Mouse (Mus musculus) kidney, postnatal 0 days (tissue): Measurements from ENCODE around the gene Gm17651. TPM values are rescaled to one million over a fixed set of nuclear protein-coding genes. Genes with fewer than 3 reads are reported as not detected.

Experiments used
- ATAC-seq: fragments of 200-750 bp; cut with Nextera tagmentation; replicated peaks from 2 replicates; pipeline ENCODE4 v1.8.0; 2017; ENCODE audit warnings: low read depth, moderate number of reproducible peaks, moderate TSS enrichment, moderate library complexity; ENCODE audit not compliant: low FRiP score
- DNase-seq: peaks from one replicate; pipeline ENCODE4 v3.0.0-alpha.2; 2016; ENCODE audit warnings: low spot score
- H3K27ac ChIP-seq: fragments of 300-500 bp; sonication (generic); 2 replicates; pipeline ENCODE4 v1.5.1; 2014; ENCODE audit warnings: mild to moderate bottlenecking
- H3K27me3 ChIP-seq: fragments of 300-500 bp; sonication (generic); 2 replicates; pipeline ENCODE4 v1.6.1; 2014; ENCODE audit warnings: low read length, mixed read lengths; ENCODE audit not compliant: insufficient read depth
- H3K36me3 ChIP-seq: fragments of 300-500 bp; sonication (generic); 2 replicates; pipeline ENCODE4 v1.6.1; 2014; ENCODE audit warnings: low read length, mixed read lengths; ENCODE audit not compliant: insufficient read depth
- H3K4me1 ChIP-seq: fragments of 300-500 bp; sonication (generic); replicated peaks from 2 replicates; pipeline ENCODE4 v1.6.1; 2014; ENCODE audit warnings: antibody characterized with exemption, low read length, mixed read lengths; ENCODE audit not compliant: insufficient read depth
- H3K4me2 ChIP-seq: fragments of 300-500 bp; sonication (generic); 2 replicates; pipeline ENCODE4 v1.6.1; 2014; ENCODE audit warnings: mild to moderate bottlenecking, low read length, moderate library complexity, mixed read lengths
- H3K4me3 ChIP-seq: fragments of 300-500 bp; sonication (generic); replicated peaks from 2 replicates; pipeline ENCODE4 v1.5.1; 2014; ENCODE audit warnings: low read depth, low read length
- H3K9ac ChIP-seq: fragments of 300-500 bp; sonication (generic); 2 replicates; pipeline ENCODE4 v1.6.1; 2014; ENCODE audit warnings: low read depth, low read length
- H3K9me3 ChIP-seq: fragments of 300-500 bp; sonication (generic); replicated peaks from 2 replicates; pipeline ENCODE4 v1.6.1; 2016; ENCODE audit warnings: low read length, inconsistent platforms, mixed read lengths
- CTCF ChIP-seq: IDR thresholded peaks from 2 replicates; pipeline ENCODE4 v1.5.1; 2016; ENCODE audit warnings: antibody characterized with exemption, low read depth, mild to moderate bottlenecking, moderate library complexity
- WGBS: fragments of 180-500 bp; shearing (Covaris S2); extraction: QIAGEN DNeasy Blood & Tissue Kit; methylation state at CpG from one replicate; pipeline ENCODE4 v1.1.7; 2014; 5-methylcytosine and 5-hydroxymethylcytosine counted together
- polyA plus RNA-seq: library from polyadenylated mRNA; unstranded; fragments of >200 nt; fragmentation: Nextera tagmentation; extraction: Ambion mirVana; gene quantifications from 2 replicates; pipeline ENCODE4 v1.2.1, GENCODE M21; 2015

Gene Gm17651
- not detected in 2 replicates for polyA plus RNA-seq

GRCm38 (mm10) chr3:97674644-97675110, at the start of gene Gm17651:
Gene Gm17651 (minus strand): TSS chr3:97674694.
- no peaks in the 10 kb centered on the region for H3K4me1 ChIP-seq
- no peak within 1 kb of the TSS for H3K4me2 ChIP-seq
- no peaks in the 10 kb centered on the region for H3K27me3 ChIP-seq
- ATAC-seq: no peak
- WGBS: 86% methylated on average over 7 of the region's 7 CpGs
- H3K9ac ChIP-seq: no peak within 1 kb of the TSS
- DNase-seq: no peak
- H3K4me3 ChIP-seq: no peak within 1 kb of the TSS
- no peaks in the 10 kb centered on the region for H3K9me3 ChIP-seq
- TF ChIP-seq CTCF: no peak
- H3K36me3 ChIP-seq: peaks cover 8% of the 10 kb centered on the region
- H3K27ac ChIP-seq: no peak within 1 kb of the TSS

- no peak overlapping the region for H3K4me2 ChIP-seq
- 88% methylated on average over 9 of the region's 9 CpGs for WGBS
- H3K36me3 ChIP-seq: no peaks in the 10 kb centered on the region
- H3K4me1 ChIP-seq: no peaks in the 10 kb centered on the region
- no peak overlapping the region for H3K9ac ChIP-seq
- no peak for TF ChIP-seq CTCF
- H3K9me3 ChIP-seq: no peaks in the 10 kb centered on the region
- DNase-seq (no peak), ATAC-seq (no peak)
- no peaks in the 10 kb centered on the region for H3K27me3 ChIP-seq
- no peak overlapping the region for H3K4me3 ChIP-seq
- H3K27ac ChIP-seq: no peak overlapping the region
Observed at GRCm38 (mm10) chr3:97719116-97719515, 44.6 kb upstream of the Gm17651 start.

GRCm38 (mm10) chr3:97715922-97716321, 41.4 kb upstream of the Gm17651 start:
- 74% methylated on average over 1 of the region's 1 CpGs for WGBS
- DNase-seq (no peak), ATAC-seq (no peak)
- no peak overlapping the region for H3K27ac ChIP-seq
- no peak overlapping the region for H3K4me3 ChIP-seq
- H3K4me2 ChIP-seq: no peak overlapping the region
- no peaks in the 10 kb centered on the region for H3K9me3 ChIP-seq
- TF ChIP-seq CTCF: peak; percentile 9; the same call in 1 of the 2 replicates
- H3K27me3 ChIP-seq: no peaks in the 10 kb centered on the region
- no peaks in the 10 kb centered on the region for H3K4me1 ChIP-seq
- H3K9ac ChIP-seq: no peak overlapping the region
- no peaks in the 10 kb centered on the region for H3K36me3 ChIP-seq

GRCm38 (mm10) chr3:97710881-97711280, 36.4 kb upstream of the Gm17651 start:
- no peak overlapping the region for H3K4me2 ChIP-seq
- H3K27ac ChIP-seq: no peak overlapping the region
- no peak overlapping the region for H3K4me3 ChIP-seq
- ATAC-seq: no peak
- H3K9me3 ChIP-seq: no peaks in the 10 kb centered on the region
- H3K27me3 ChIP-seq: no peaks in the 10 kb centered on the region
- no peak for TF ChIP-seq CTCF
- 60% methylated on average over 5 of the region's 5 CpGs for WGBS
- no peak for DNase-seq
- H3K4me1 ChIP-seq: no peaks in the 10 kb centered on the region
- H3K36me3 ChIP-seq: no peaks in the 10 kb centered on the region
- no peak overlapping the region for H3K9ac ChIP-seq

DNA sequence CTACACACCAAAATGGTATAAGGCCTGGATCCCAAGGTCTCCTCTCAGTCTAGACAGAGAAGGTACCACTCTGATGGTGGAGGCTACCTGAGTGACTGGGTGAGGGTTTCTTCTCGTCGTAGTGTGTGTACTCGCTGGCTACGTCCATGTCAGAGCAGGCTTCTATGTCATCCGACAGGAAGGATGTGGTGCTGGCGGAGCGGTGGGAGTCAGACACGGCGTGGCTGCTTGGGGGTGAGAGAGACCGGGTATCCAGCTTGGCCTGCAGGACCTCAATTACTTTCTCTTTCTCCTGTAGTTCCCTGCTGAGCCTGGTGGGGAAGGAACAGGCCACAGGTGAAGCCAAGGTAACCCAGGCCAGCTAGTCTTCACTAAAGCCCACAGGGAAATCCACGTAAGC, 35.6 kb upstream of the Gm17651 start:
- Histone ChIP-seq H3K36me3 (no peaks in the 10 kb centered on the region), H3K9ac (no peak overlapping the region), H3K27ac (no peak overlapping the region), H3K9me3 (no peaks in the 10 kb centered on the region), H3K27me3 (no peaks in the 10 kb centered on the region), H3K4me2 (no peak overlapping the region), H3K4me3 (no peak overlapping the region), H3K4me1 (no peaks in the 10 kb centered on the region)
- no peak for ATAC-seq
- no peak for TF ChIP-seq CTCF
- 87% methylated on average over 11 of the region's 11 CpGs for WGBS
- DNase-seq: no peak

- H3K27me3 ChIP-seq: no peaks in the 10 kb centered on the region
- no peaks in the 10 kb centered on the region for H3K9me3 ChIP-seq
- no peak for DNase-seq
- TF ChIP-seq CTCF: no peak
- no peak overlapping the region for H3K4me2 ChIP-seq
- WGBS: 82% methylated on average over 4 of the region's 4 CpGs
- H3K9ac ChIP-seq: no peak overlapping the region
- ATAC-seq: no peak
- no peak overlapping the region for H3K4me3 ChIP-seq
- H3K36me3 ChIP-seq: no peaks in the 10 kb centered on the region
- no peaks in the 10 kb centered on the region for H3K4me1 ChIP-seq
- H3K27ac ChIP-seq: no peak overlapping the region
Observed at GRCm38 (mm10) chr3:97706561-97706960, 32.1 kb upstream of the Gm17651 start.

GRCm38 (mm10) chr3:97705508-97705907, 31.0 kb upstream of the Gm17651 start:
- no peak for ATAC-seq
- 88% methylated on average over 3 of the region's 3 CpGs for WGBS

More at GRCm38 (mm10) chr3:97705508-97705907, 31.0 kb upstream of the Gm17651 start:
- H3K9me3 ChIP-seq: no peaks in the 10 kb centered on the region
- no peak overlapping the region for H3K9ac ChIP-seq
- no peaks in the 10 kb centered on the region for H3K27me3 ChIP-seq
- no peak for TF ChIP-seq CTCF
- no peak overlapping the region for H3K4me2 ChIP-seq
- no peaks in the 10 kb centered on the region for H3K4me1 ChIP-seq
- H3K27ac ChIP-seq: no peak overlapping the region
- no peak overlapping the region for H3K4me3 ChIP-seq
- H3K36me3 ChIP-seq: no peaks in the 10 kb centered on the region
- no peak for DNase-seq
